Mouse (Mus musculus): Measurements from ENCODE around the gene Fbxl16. TPM values are rescaled to one million over a fixed set of nuclear protein-coding genes. Genes with fewer than 3 reads are reported as not detected.

The Fbxl16 gene
- total and polyA plus RNA-seq, 2 experiments, result 0.33 TPM; not detected in 1

GRCm38 (mm10) chr17:25791843-25792527 lies 16.9 kb upstream of the Fbxl16 start:
- TF ChIP-seq POLR2A (IDR thresholded peaks at IDR 0.05; ENCODE audit: extremely low read depth, insufficient read depth, low read length), result peak; percentile 59
- no peak for TF ChIP-seq CTCF (IDR thresholded peaks at IDR 0.05; ENCODE audit: low read depth, low read length)

GRCm38 (mm10) chr17:25792615-25793014 lies 16.3 kb upstream of the Fbxl16 start, which contains the start of gene Fam173a:
Gene Fam173a, minus strand, starts transcription at chr17:25792901.
- peak within 1 kb of the TSS; percentile 91 for H3K4me3 ChIP-seq (ENCODE audit: insufficient read depth, low read depth, low read length)
- no peaks in the 10 kb centered on the region for H3K36me3 ChIP-seq (ENCODE audit: control insufficient read depth, insufficient read depth, low read length)
- no peaks in the 10 kb centered on the region for H3K27me3 ChIP-seq (ENCODE audit: control insufficient read depth, insufficient read depth, low read length)
- peak; percentile 25 for DNase-seq (ENCODE audit: extremely low read depth, low read depth, low spot score)
- WGBS, result under 1% methylated on average over 14 of the region's 14 CpGs
- peak within 1 kb of the TSS; percentile 84 for H3K9ac ChIP-seq (ENCODE audit: low read depth, low read length)
- no peaks in the 10 kb centered on the region for H3K79me2 ChIP-seq (ENCODE audit: control insufficient read depth, insufficient read depth, low read length)
- peak within 1 kb of the TSS; percentile 65 for H3K27ac ChIP-seq (replicated peaks; ENCODE audit: insufficient read depth, low read depth, low read length)
- TF ChIP-seq POLR2A (IDR thresholded peaks at IDR 0.05; ENCODE audit: extremely low read depth, insufficient read depth, low read length) (no peak), CTCF (IDR thresholded peaks at IDR 0.05; ENCODE audit: low read depth, low read length) (no peak)
- H3K4me1 ChIP-seq (ENCODE audit: control insufficient read depth, insufficient read depth, low read length), result peaks cover 5% of the 10 kb centered on the region; the same call in 1 of the 2 replicates

More at GRCm38 (mm10) chr17:25791843-25792527, 16.9 kb upstream of the Fbxl16 start:
- H3K9ac ChIP-seq (ENCODE audit: low read depth, low read length), result peak overlapping the region; percentile 84
- peak overlapping the region; percentile 65 for H3K27ac ChIP-seq (replicated peaks; ENCODE audit: insufficient read depth, low read depth, low read length)
- H3K4me3 ChIP-seq (ENCODE audit: insufficient read depth, low read depth, low read length), result peak overlapping the region; percentile 91
- peak; percentile 63 for DNase-seq (ENCODE audit: extremely low read depth, low read depth, low spot score)
- under 1% methylated on average over 45 of the region's 45 CpGs for WGBS
- no peaks in the 10 kb centered on the region for H3K36me3 ChIP-seq (ENCODE audit: control insufficient read depth, insufficient read depth, low read length)
- peaks cover 5% of the 10 kb centered on the region; the same call in 1 of the 2 replicates for H3K4me1 ChIP-seq (ENCODE audit: control insufficient read depth, insufficient read depth, low read length)
- no peaks in the 10 kb centered on the region for H3K27me3 ChIP-seq (ENCODE audit: control insufficient read depth, insufficient read depth, low read length)
- no peaks in the 10 kb centered on the region for H3K79me2 ChIP-seq (ENCODE audit: control insufficient read depth, insufficient read depth, low read length)

GRCm38 (mm10) chr17:25794197-25794596 lies 14.7 kb upstream of the Fbxl16 start:
- H3K27me3 ChIP-seq (ENCODE audit: control insufficient read depth, insufficient read depth, low read length), result no peaks in the 10 kb centered on the region
- WGBS, result 89% methylated on average over 13 of the region's 13 CpGs

GRCm38 (mm10) chr17:25794998-25795397 lies 13.9 kb upstream of the Fbxl16 start:
- no peak for DNase-seq (ENCODE audit: extremely low read depth, low read depth, low spot score)
- Histone ChIP-seq H3K79me2 (ENCODE audit: control insufficient read depth, insufficient read depth, low read length) (no peaks in the 10 kb centered on the region), H3K9ac (ENCODE audit: low read depth, low read length) (no peak overlapping the region), H3K4me3 (ENCODE audit: insufficient read depth, low read depth, low read length) (no peak overlapping the region), H3K36me3 (ENCODE audit: control insufficient read depth, insufficient read depth, low read length) (no peaks in the 10 kb centered on the region), H3K4me1 (ENCODE audit: control insufficient read depth, insufficient read depth, low read length) (peaks cover 5% of the 10 kb centered on the region; the same call in 1 of the 2 replicates), H3K27ac (replicated peaks; ENCODE audit: insufficient read depth, low read depth, low read length) (no peak overlapping the region), H3K27me3 (ENCODE audit: control insufficient read depth, insufficient read depth, low read length) (no peaks in the 10 kb centered on the region)
- TF ChIP-seq POLR2A (IDR thresholded peaks at IDR 0.05; ENCODE audit: extremely low read depth, insufficient read depth, low read length) (no peak), CTCF (IDR thresholded peaks at IDR 0.05; ENCODE audit: low read depth, low read length) (no peak)
- 95% methylated on average over 17 of the region's 17 CpGs for WGBS

More at GRCm38 (mm10) chr17:25794197-25794596, 14.7 kb upstream of the Fbxl16 start:
- Histone ChIP-seq H3K36me3 (ENCODE audit: control insufficient read depth, insufficient read depth, low read length) (no peaks in the 10 kb centered on the region), H3K4me3 (ENCODE audit: insufficient read depth, low read depth, low read length) (no peak overlapping the region), H3K9ac (ENCODE audit: low read depth, low read length) (no peak overlapping the region), H3K4me1 (ENCODE audit: control insufficient read depth, insufficient read depth, low read length) (peaks cover 5% of the 10 kb centered on the region; the same call in 1 of the 2 replicates), H3K27ac (replicated peaks; ENCODE audit: insufficient read depth, low read depth, low read length) (no peak overlapping the region), H3K79me2 (ENCODE audit: control insufficient read depth, insufficient read depth, low read length) (no peaks in the 10 kb centered on the region)
- TF ChIP-seq CTCF (IDR thresholded peaks at IDR 0.05; ENCODE audit: low read depth, low read length), result no peak
- no peak for TF ChIP-seq POLR2A (IDR thresholded peaks at IDR 0.05; ENCODE audit: extremely low read depth, insufficient read depth, low read length)
- DNase-seq (ENCODE audit: extremely low read depth, low read depth, low spot score), result no peak

GRCm38 (mm10) chr17:25795609-25796092 lies 13.2 kb upstream of the Fbxl16 start, which contains the start of gene AC134908.4:
Gene AC134908.4, minus strand, starts transcription at chr17:25795659.
- Histone ChIP-seq H3K4me3 (ENCODE audit: insufficient read depth, low read depth, low read length) (peak within 1 kb of the TSS; percentile 79), H3K36me3 (ENCODE audit: control insufficient read depth, insufficient read depth, low read length) (no peaks in the 10 kb centered on the region), H3K9ac (ENCODE audit: low read depth, low read length) (peak within 1 kb of the TSS; percentile 68), H3K27ac (replicated peaks; ENCODE audit: insufficient read depth, low read depth, low read length) (no peak within 1 kb of the TSS; the same call in 1 of the 2 replicates), H3K4me1 (ENCODE audit: control insufficient read depth, insufficient read depth, low read length) (peaks cover 5% of the 10 kb centered on the region; the same call in 1 of the 2 replicates), H3K27me3 (ENCODE audit: control insufficient read depth, insufficient read depth, low read length) (no peaks in the 10 kb centered on the region), H3K79me2 (ENCODE audit: control insufficient read depth, insufficient read depth, low read length) (no peaks in the 10 kb centered on the region)
- TF ChIP-seq POLR2A (IDR thresholded peaks at IDR 0.05; ENCODE audit: extremely low read depth, insufficient read depth, low read length) (no peak), CTCF (IDR thresholded peaks at IDR 0.05; ENCODE audit: low read depth, low read length) (no peak)
- peak; percentile 26 for DNase-seq (ENCODE audit: extremely low read depth, low read depth, low spot score)
- WGBS, result 56% methylated on average over 6 of the region's 6 CpGs

Measured in liver, adult 2 months (tissue).